Mouse (Mus musculus) hindbrain, embryonic 10.5 days (tissue): ENCODE measurements around the gene Dusp18. TPM values are rescaled to one million over a fixed set of nuclear protein-coding genes. Genes with fewer than 3 reads are reported as not detected.
"Not testable (repeated sequence)": the region's sequence is repeated elsewhere in the genome, so short reads cannot be mapped to it uniquely, and the experiment has no call there.

Source experiments
- DNase-seq: peaks from one replicate; pipeline ENCODE4 v3.0.0-alpha.2; 2017; ENCODE audit warnings: low spot score
- H3K27ac ChIP-seq: fragments of 300-500 bp; sonication (generic); 2 replicates; pipeline ENCODE4 v1.5.1; 2016; ENCODE audit warnings: mild to moderate bottlenecking, moderate library complexity
- H3K27me3 ChIP-seq: fragments of 300-500 bp; sonication (generic); 2 replicates; pipeline ENCODE4 v1.6.1; 2016; ENCODE audit warnings: mild to moderate bottlenecking; ENCODE audit not compliant: poor library complexity, insufficient read depth, severe bottlenecking
- H3K36me3 ChIP-seq: fragments of 300-500 bp; sonication (generic); 2 replicates; pipeline ENCODE4 v1.6.1; 2016; ENCODE audit warnings: mild to moderate bottlenecking, moderate library complexity
- H3K4me1 ChIP-seq: fragments of 300-500 bp; sonication (generic); replicated peaks from 2 replicates; pipeline ENCODE4 v1.6.1; 2016; ENCODE audit warnings: mild to moderate bottlenecking
- H3K4me3 ChIP-seq: fragments of 300-500 bp; sonication (generic); 2 replicates; pipeline ENCODE4 v1.5.1; 2016; ENCODE audit warnings: mild to moderate bottlenecking, moderate library complexity
- H3K9me3 ChIP-seq: fragments of 300-500 bp; sonication (generic); 2 replicates; pipeline ENCODE4 v1.6.1; 2016; ENCODE audit warnings: mild to moderate bottlenecking, moderate library complexity
- WGBS: fragments of 180-500 bp; shearing (Covaris S2); methylation state at CpG from one replicate; pipeline ENCODE4 v1.1.7; 2016; 5-methylcytosine and 5-hydroxymethylcytosine counted together
- polyA plus RNA-seq: library from polyadenylated mRNA; unstranded; fragments of >200 nt; fragmentation: Nextera tagmentation; extraction: Ambion mirVana; gene quantifications from 2 replicates; pipeline ENCODE4 v1.2.1, GENCODE M21; 2016

The Dusp18 gene
- polyA plus RNA-seq, 1 experiment from 2014 or later = 23.4 TPM

DNA sequence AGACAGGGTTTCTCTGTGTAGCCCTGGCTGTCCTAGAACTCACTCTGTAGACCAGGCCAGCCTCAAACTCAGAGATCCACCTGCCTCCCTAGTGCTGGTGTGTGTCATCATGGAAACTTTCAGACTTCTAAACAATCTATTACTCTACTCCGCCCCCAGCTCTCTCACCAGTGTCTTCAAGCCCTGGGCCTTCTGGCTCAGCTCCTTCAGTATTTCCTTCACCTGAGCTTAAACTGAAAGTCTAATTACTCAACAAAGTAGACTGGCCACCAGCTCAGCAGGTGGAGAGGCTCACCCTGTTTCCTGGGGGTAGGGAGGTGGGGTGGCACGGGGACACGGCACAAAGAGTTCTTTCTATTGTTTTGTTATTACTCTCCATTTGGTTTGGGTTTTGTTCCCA lies 7.5 kb downstream of the Dusp18 start:
- Histone ChIP-seq H3K4me3 (no peak overlapping the region), H3K4me1 (0 out of 2 replicates have a peak, but pooled peaks cover 6% of the 10 kb centered on the region), H3K36me3 (peaks cover 42% of the 10 kb centered on the region), H3K9me3 (no peaks in the 10 kb centered on the region), H3K27ac (no peak overlapping the region), H3K27me3 (no peaks in the 10 kb centered on the region)
- WGBS = 86% methylated on average over 3 of the region's 3 CpGs
- DNase-seq = no peak

- no peaks in the 10 kb centered on the region for H3K9me3 ChIP-seq
- no peaks in the 10 kb centered on the region for H3K27me3 ChIP-seq
- no peak overlapping the region for H3K4me3 ChIP-seq
- H3K4me1 ChIP-seq = peaks cover 10% of the 10 kb centered on the region
- H3K36me3 ChIP-seq = peaks cover 40% of the 10 kb centered on the region
- WGBS = 74% methylated on average over 5 of the region's 5 CpGs
- no peak for DNase-seq
- no peak overlapping the region for H3K27ac ChIP-seq
These were observed 8.0 kb downstream of the Dusp18 start for GRCm38 (mm10) chr11:3903046-3903445.

DNA sequence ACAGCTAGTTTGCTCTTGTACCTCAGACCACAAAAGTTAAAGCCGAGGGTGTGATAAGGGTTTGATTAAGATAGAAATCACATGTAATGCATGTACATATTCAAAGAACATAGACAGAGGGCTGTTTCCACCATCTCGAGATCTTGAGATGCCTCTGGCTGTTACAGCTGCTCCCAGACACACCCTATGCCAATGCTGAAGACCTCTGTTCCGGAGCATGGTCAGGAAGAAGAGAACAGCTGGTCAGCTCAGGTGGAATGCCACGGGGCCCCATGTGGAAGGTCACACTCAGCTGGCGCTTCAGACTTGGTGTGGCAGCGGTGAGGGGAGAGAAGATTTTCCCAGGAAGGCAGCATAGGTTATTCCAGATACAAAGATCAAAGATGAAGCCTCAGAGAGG lies 9.6 kb downstream of the Dusp18 start:
- no peaks in the 10 kb centered on the region for H3K9me3 ChIP-seq
- no peak overlapping the region for H3K4me3 ChIP-seq
- 82% methylated on average over 6 of the region's 6 CpGs for WGBS
- no peak for DNase-seq
- no peak overlapping the region for H3K27ac ChIP-seq
- H3K4me1 ChIP-seq = peaks cover 18% of the 10 kb centered on the region
- no peaks in the 10 kb centered on the region for H3K27me3 ChIP-seq
- H3K36me3 ChIP-seq = peaks cover 24% of the 10 kb centered on the region

GRCm38 (mm10) chr11:3905446-3905845 lies 10.4 kb downstream of the Dusp18 start:
- Histone ChIP-seq H3K4me3 (no peak overlapping the region), H3K36me3 (peaks cover 17% of the 10 kb centered on the region; the same call in 1 of the 2 replicates), H3K9me3 (no peaks in the 10 kb centered on the region), H3K27ac (no peak overlapping the region), H3K27me3 (no peaks in the 10 kb centered on the region), H3K4me1 (peaks cover 26% of the 10 kb centered on the region)
- 83% methylated on average over 1 of the region's 1 CpGs for WGBS
- no peak for DNase-seq

DNA sequence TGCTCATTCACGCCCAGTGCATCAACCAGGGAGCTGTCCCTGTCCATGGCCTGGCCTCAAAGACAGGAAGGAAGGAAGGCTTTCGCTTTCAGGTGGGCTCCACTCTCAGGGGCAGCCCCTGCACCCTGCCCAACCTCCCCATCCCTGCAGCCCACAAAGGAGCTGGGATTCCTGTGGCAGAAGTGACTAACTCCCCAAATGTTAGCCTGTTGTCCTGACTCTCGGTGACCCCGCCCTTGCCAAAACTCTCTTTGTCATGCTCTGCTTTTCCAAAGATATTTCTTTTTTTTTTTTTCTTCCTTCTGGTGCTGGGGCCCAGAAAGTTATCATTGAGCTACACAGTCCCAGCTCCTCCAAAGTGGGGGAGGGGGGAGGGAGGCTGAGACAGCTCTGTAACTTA lies 14.2 kb downstream of the Dusp18 start:
- no peak for DNase-seq
- WGBS = 93% methylated on average over 4 of the region's 4 CpGs
- Histone ChIP-seq H3K9me3 (no peaks in the 10 kb centered on the region), H3K4me1 (peaks cover 57% of the 10 kb centered on the region), H3K27me3 (peaks cover 18% of the 10 kb centered on the region), H3K27ac (no peak overlapping the region), H3K4me3 (no peak overlapping the region), H3K36me3 (peaks cover 17% of the 10 kb centered on the region; the same call in 1 of the 2 replicates)

DNA sequence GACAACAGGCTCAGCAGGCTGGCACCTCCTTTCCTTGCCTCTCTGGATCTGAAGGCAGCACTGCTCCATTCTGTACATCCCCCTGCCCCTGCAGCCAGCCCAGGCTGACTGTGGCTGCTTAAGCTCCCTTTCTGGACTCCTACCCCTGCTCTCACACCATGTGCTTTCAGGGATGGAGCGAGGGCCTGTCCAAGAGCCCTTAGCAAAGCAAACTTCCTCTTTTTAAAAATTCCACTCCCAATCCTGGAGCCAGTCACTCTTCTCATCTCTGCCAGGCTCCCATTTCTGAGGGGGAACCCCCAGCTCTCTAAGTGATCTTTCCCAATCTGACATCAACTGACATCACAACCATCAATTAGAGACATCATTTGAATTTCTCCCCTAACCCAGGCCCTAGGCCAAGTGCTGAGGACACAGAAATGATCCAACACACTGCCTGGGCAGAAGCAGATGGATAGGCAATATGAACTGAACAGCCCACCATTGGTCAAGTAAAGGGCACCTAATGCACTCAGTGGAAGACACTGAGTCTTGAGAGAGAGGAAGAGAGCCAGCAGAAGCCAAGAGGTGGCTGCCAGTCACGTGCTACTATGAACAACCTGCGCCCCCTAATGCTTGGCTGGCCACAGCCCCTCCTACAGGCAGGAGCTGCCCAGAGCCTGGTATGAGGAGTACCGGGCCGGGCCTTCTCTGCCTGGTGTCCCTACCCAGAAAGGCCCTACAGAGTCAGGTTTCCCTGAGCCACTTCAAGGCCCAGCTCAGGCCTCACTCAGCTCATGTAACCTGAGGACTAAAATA lies 15.7 kb downstream of the Dusp18 start:
- peaks cover 58% of the 10 kb centered on the region for H3K4me1 ChIP-seq
- no peak overlapping the region for H3K27ac ChIP-seq
- DNase-seq = no peak
- WGBS = 59% methylated on average over 5 of the region's 5 CpGs
- peaks cover 18% of the 10 kb centered on the region for H3K27me3 ChIP-seq
- 0 out of 2 replicates have a peak overlapping the region, but pooled peaks have one; percentile 14 for H3K4me3 ChIP-seq
- H3K9me3 ChIP-seq = no peaks in the 10 kb centered on the region
- H3K36me3 ChIP-seq = peaks cover 17% of the 10 kb centered on the region; the same call in 1 of the 2 replicates

DNA sequence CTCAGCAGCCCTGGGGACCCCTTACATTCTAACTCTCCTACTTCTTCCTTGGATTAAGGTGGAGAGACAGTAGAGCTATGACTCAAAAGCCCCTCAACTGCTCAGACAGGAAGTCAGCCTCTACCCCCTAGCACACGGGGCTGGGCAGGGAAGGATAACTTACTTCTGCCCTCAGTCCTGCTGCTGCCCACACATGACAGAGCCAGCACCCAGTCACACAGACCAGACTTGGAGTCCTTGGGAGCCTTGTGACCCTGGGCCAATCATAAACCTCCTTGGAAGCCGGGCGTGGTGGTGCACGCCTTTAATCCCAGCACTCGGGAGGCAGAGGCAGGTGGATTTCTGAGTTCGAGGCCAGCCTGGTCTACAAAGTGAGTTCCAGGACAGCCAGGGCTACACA lies 16.4 kb downstream of the Dusp18 start:
- 90% methylated on average over 6 of the region's 6 CpGs for WGBS
- not testable (repeated sequence) for DNase-seq, H3K9me3 ChIP-seq, H3K27ac ChIP-seq
- peaks cover 58% of the 10 kb centered on the region for H3K4me1 ChIP-seq
- 0 out of 2 replicates have a peak overlapping the region, but pooled peaks have one; percentile 14 for H3K4me3 ChIP-seq
- peaks cover 14% of the 10 kb centered on the region; the same call in 1 of the 2 replicates for H3K36me3 ChIP-seq
- H3K27me3 ChIP-seq = peaks cover 18% of the 10 kb centered on the region

- Histone ChIP-seq H3K27ac (peak overlapping the region; percentile 84), H3K27me3 (peaks cover 18% of the 10 kb centered on the region), H3K4me1 (peaks cover 58% of the 10 kb centered on the region), H3K4me3 (peak overlapping the region; percentile 68), H3K9me3 (no peaks in the 10 kb centered on the region), H3K36me3 (peaks cover 8% of the 10 kb centered on the region; the same call in 1 of the 2 replicates)
- WGBS = 23% methylated on average over 19 of the region's 19 CpGs
- DNase-seq = no peak
These were observed 17.2 kb downstream of the Dusp18 start for GRCm38 (mm10) chr11:3912100-3912874.

DNA sequence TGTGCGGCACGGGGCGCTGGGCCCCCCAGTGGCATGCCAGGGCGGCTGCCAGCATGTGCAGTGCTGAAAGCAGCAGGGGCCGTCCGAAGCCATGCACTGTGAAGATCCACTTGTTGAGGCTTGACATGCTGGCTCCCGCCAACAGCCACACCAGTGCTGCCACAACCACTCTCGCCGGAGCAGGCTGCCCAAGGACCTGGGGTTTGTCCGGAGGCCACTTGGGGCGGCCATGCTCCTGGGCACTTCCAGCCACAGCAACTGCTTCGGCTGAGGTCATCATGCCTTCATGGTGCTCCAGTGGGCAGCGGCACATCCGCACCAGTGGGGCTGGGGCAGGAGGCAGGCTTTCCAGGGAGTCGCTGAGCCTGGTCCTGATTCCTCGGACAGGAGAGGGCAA lies 17.8 kb downstream of the Dusp18 start:
- H3K36me3 ChIP-seq = 0 out of 2 replicates have a peak, but pooled peaks cover 6% of the 10 kb centered on the region
- H3K27ac ChIP-seq = peak overlapping the region; percentile 84
- WGBS = 3% methylated on average over 16 of the region's 16 CpGs
- DNase-seq = peak; percentile 46
- peaks cover 56% of the 10 kb centered on the region for H3K4me1 ChIP-seq
- H3K4me3 ChIP-seq = peak overlapping the region; percentile 68
- H3K9me3 ChIP-seq = no peaks in the 10 kb centered on the region
- peaks cover 18% of the 10 kb centered on the region for H3K27me3 ChIP-seq

- 0 out of 2 replicates have a peak, but pooled peaks cover 6% of the 10 kb centered on the region for H3K36me3 ChIP-seq
- peak overlapping the region; percentile 68 for H3K4me3 ChIP-seq
- under 1% methylated on average over 65 of the region's 65 CpGs for WGBS
- H3K27ac ChIP-seq = peak overlapping the region; percentile 84
- no peaks in the 10 kb centered on the region for H3K9me3 ChIP-seq
- H3K27me3 ChIP-seq = peaks cover 18% of the 10 kb centered on the region
- peaks cover 51% of the 10 kb centered on the region for H3K4me1 ChIP-seq
- peak; percentile 88 for DNase-seq
These were observed 18.5 kb downstream of the Dusp18 start for GRCm38 (mm10) chr11:3913316-3914108.

DNA sequence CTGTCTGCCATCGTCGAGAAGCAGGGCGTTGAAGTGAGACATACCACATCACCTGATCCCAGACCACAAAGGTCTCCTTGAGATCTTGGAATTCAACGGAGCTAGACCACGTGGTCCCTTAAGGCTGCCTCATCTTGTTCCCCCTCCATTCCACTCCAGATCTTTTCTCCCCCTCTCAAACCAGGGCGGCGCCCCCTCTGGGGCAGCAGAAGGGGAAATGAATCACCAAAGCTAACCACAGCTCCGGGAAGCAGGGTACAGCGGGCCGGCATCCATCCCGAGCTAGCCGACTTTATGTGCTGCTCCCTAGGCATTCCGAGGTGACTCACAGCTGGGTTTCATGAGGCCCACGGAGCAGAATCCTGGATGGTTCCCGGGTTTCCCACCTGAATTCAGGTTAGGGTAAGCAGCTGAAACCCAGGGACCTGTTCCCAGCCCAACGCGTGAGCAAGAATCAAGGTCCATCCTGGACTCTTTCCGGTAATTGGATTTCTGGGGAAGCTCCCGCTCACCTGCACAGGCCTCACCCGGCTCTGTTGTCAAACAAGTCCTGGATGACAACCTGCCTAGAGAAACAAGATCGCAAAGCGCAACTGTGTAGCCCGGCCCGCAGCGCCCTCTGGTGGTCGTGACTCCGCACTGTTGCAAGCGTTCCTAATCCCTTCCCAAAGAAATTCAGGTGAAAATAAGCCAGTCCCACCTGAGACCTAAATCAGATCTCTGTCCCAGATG lies 19.2 kb downstream of the Dusp18 start, which contains the start of gene Slc35e4:
Gene Slc35e4 (minus strand): TSS at position 556 of the 732 bp plus-strand sequence.
- H3K27me3 ChIP-seq = peaks cover 18% of the 10 kb centered on the region
- no peaks in the 10 kb centered on the region for H3K9me3 ChIP-seq
- peak within 1 kb of the TSS; percentile 68 for H3K4me3 ChIP-seq
- H3K27ac ChIP-seq = peak within 1 kb of the TSS; percentile 84
- DNase-seq = peak; percentile 85
- H3K36me3 ChIP-seq = 0 out of 2 replicates have a peak, but pooled peaks cover 6% of the 10 kb centered on the region
- peaks cover 46% of the 10 kb centered on the region for H3K4me1 ChIP-seq
- WGBS = under 1% methylated on average over 28 of the region's 28 CpGs

- no peak for DNase-seq
- Histone ChIP-seq H3K4me3 (no peak overlapping the region), H3K9me3 (no peaks in the 10 kb centered on the region), H3K4me1 (peaks cover 7% of the 10 kb centered on the region), H3K27me3 (no peaks in the 10 kb centered on the region), H3K27ac (no peak overlapping the region), H3K36me3 (peaks cover 18% of the 10 kb centered on the region)
- WGBS = 65% methylated on average over 1 of the region's 1 CpGs
These were observed 23.7 kb downstream of the Dusp18 start for GRCm38 (mm10) chr11:3918738-3919137.
